Mouse (Mus musculus) monocyte, adult 2 months (primary cell): ENCODE data around the gene Haus2.

Source experiments
- DNase-seq, 2 experiments: peaks; one replicate each; pipeline ENCODE4 v3.0.0; 2022; ENCODE audit warnings: low spot score in 2 of 2, low read depth in 1 of 2

Gene Haus2

GRCm38 (mm10) chr2:120663491-120664154 lies 54.4 kb downstream of the Haus2 start:
- no peak for DNase-seq

- DNase-seq: no peak
These were observed 58.3 kb downstream of the Haus2 start for GRCm38 (mm10) chr2:120667446-120667845.

- no peak for DNase-seq
These were observed 61.1 kb downstream of the Haus2 start for GRCm38 (mm10) chr2:120670253-120670652.
